Mouse (Mus musculus): ENCODE results near the gene Pik3r5. TPM values are rescaled to one million over a fixed set of nuclear protein-coding genes. Genes with fewer than 3 reads are reported as not detected.
A peak's percentile ranks its signal among the peaks of the same experiment; 100 is the strongest.

The Pik3r5 gene
- polyA plus RNA-seq, 1 experiment from 2014 or later = 0.26 TPM

DNA sequence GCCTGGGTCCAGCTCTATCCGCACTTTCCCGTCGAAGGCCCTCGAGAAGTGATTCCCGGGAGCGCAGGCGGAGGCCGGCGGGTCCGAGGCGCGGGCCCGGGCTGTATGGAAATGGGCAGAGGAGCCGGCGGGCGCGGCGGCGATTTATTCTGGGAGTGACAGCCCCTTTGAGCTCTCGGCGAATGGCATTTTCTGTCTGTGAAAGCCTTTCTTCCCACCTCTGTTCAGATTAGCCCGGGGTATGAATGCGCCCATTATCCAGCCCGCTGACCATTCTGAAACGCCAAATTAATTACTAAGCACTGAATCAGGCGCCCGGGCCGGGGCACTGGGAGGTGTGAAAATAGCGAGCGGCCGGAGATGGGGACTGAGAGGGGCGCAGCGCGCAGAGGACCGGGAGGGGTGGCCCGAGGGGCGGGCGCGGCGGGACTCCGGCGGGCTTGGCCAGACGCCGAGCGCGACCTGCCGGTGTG lies 32.3 kb upstream of the Pik3r5 start:
- peaks cover 17% of the 10 kb centered on the region for H3K4me1 ChIP-seq (ENCODE audit: control insufficient read depth, insufficient read depth, low read depth, low read length)
- H3K9ac ChIP-seq (ENCODE audit: low read depth, low read length) = peak overlapping the region; percentile 64
- no peaks in the 10 kb centered on the region for H3K36me3 ChIP-seq (ENCODE audit: control insufficient read depth, insufficient read depth, low read length)
- H3K9me3 ChIP-seq (ENCODE audit: control insufficient read depth, low read length) = no peaks in the 10 kb centered on the region
- 0% methylated on average over 25 of the region's 47 CpGs for WGBS
- H3K27me3 ChIP-seq (replicated peaks; ENCODE audit: control insufficient read depth, insufficient read depth, low read length) = peaks cover 33% of the 10 kb centered on the region
- peak overlapping the region; percentile 42; the same call in 1 of the 2 replicates for H3K27ac ChIP-seq (ENCODE audit: low read depth, low read length)
- H3K4me3 ChIP-seq (ENCODE audit: low read length) = peak overlapping the region; percentile 50
- H3K4me2 ChIP-seq (ENCODE audit: low read length) = peak overlapping the region; percentile 95
- peak; percentile 94 for ATAC-seq

- ATAC-seq = peak; percentile 77
- Histone ChIP-seq H3K36me3 (ENCODE audit: control insufficient read depth, insufficient read depth, low read length) (no peaks in the 10 kb centered on the region), H3K27me3 (replicated peaks; ENCODE audit: control insufficient read depth, insufficient read depth, low read length) (peaks cover 30% of the 10 kb centered on the region), H3K4me3 (ENCODE audit: low read length) (peak overlapping the region; percentile 50), H3K9ac (ENCODE audit: low read depth, low read length) (peak overlapping the region; percentile 64), H3K4me1 (ENCODE audit: control insufficient read depth, insufficient read depth, low read depth, low read length) (peaks cover 17% of the 10 kb centered on the region), H3K9me3 (ENCODE audit: control insufficient read depth, low read length) (no peaks in the 10 kb centered on the region), H3K4me2 (ENCODE audit: low read length) (peak overlapping the region; percentile 95), H3K27ac (ENCODE audit: low read depth, low read length) (peak overlapping the region; percentile 20; the same call in 1 of the 2 replicates)
- 1% methylated on average over 43 of the region's 57 CpGs for WGBS
Observed at GRCm38 (mm10) chr11:68400021-68400671, 31.8 kb upstream of the Pik3r5 start.

GRCm38 (mm10) chr11:68400727-68401219 lies 31.1 kb upstream of the Pik3r5 start, which contains the start of gene Ntn1:
TSS of gene Ntn1 (minus strand) at chr11:68400823.
- 6% methylated on average over 11 of the region's 11 CpGs for WGBS
- H3K36me3 ChIP-seq (ENCODE audit: control insufficient read depth, insufficient read depth, low read length) = no peaks in the 10 kb centered on the region
- peak within 1 kb of the TSS; percentile 50 for H3K4me3 ChIP-seq (ENCODE audit: low read length)
- no peak for ATAC-seq
- peak within 1 kb of the TSS; percentile 64 for H3K9ac ChIP-seq (ENCODE audit: low read depth, low read length)
- no peaks in the 10 kb centered on the region for H3K9me3 ChIP-seq (ENCODE audit: control insufficient read depth, low read length)
- H3K4me2 ChIP-seq (ENCODE audit: low read length) = peak within 1 kb of the TSS; percentile 95
- peaks cover 30% of the 10 kb centered on the region for H3K27me3 ChIP-seq (replicated peaks; ENCODE audit: control insufficient read depth, insufficient read depth, low read length)
- peaks cover 17% of the 10 kb centered on the region for H3K4me1 ChIP-seq (ENCODE audit: control insufficient read depth, insufficient read depth, low read depth, low read length)
- H3K27ac ChIP-seq (ENCODE audit: low read depth, low read length) = peak within 1 kb of the TSS; percentile 20; the same call in 1 of the 2 replicates

DNA sequence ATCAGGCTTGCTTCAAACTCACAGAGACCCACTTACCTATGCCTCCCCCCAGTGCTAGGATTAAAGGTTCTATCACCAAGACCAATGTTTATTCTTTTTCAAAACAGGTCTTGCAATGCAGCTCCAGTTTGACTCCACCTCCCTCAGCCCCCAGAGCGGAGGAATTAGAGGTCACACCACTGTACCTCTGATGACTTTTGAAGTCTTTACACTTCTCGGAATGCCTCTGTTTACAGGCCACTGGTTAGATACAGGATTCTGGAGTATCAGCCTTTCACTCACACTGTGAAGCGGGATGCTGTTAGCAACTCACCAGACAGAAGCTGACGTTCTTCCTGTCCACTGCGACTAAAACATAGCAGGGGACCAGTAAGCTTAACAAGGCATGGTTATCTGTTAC lies 30.5 kb upstream of the Pik3r5 start:
- Histone ChIP-seq H3K4me1 (ENCODE audit: control insufficient read depth, insufficient read depth, low read depth, low read length) (peaks cover 17% of the 10 kb centered on the region), H3K36me3 (ENCODE audit: control insufficient read depth, insufficient read depth, low read length) (no peaks in the 10 kb centered on the region), H3K27me3 (replicated peaks; ENCODE audit: control insufficient read depth, insufficient read depth, low read length) (peaks cover 30% of the 10 kb centered on the region), H3K4me3 (ENCODE audit: low read length) (no peak overlapping the region), H3K9me3 (ENCODE audit: control insufficient read depth, low read length) (no peaks in the 10 kb centered on the region), H3K4me2 (ENCODE audit: low read length) (no peak overlapping the region), H3K9ac (ENCODE audit: low read depth, low read length) (no peak overlapping the region), H3K27ac (ENCODE audit: low read depth, low read length) (no peak overlapping the region)
- ATAC-seq = no peak
- WGBS = 37% methylated on average over 5 of the region's 5 CpGs

GRCm38 (mm10) chr11:68404185-68404584 lies 27.7 kb upstream of the Pik3r5 start:
- Histone ChIP-seq H3K27me3 (replicated peaks; ENCODE audit: control insufficient read depth, insufficient read depth, low read length) (peaks cover 13% of the 10 kb centered on the region), H3K9ac (ENCODE audit: low read depth, low read length) (no peak overlapping the region), H3K27ac (ENCODE audit: low read depth, low read length) (no peak overlapping the region), H3K36me3 (ENCODE audit: control insufficient read depth, insufficient read depth, low read length) (no peaks in the 10 kb centered on the region), H3K4me2 (ENCODE audit: low read length) (no peak overlapping the region), H3K9me3 (ENCODE audit: control insufficient read depth, low read length) (no peaks in the 10 kb centered on the region), H3K4me1 (ENCODE audit: control insufficient read depth, insufficient read depth, low read depth, low read length) (peaks cover 17% of the 10 kb centered on the region), H3K4me3 (ENCODE audit: low read length) (no peak overlapping the region)
- WGBS = 73% methylated on average over 4 of the region's 4 CpGs
- no peak for ATAC-seq

- peaks cover 13% of the 10 kb centered on the region for H3K27me3 ChIP-seq (replicated peaks; ENCODE audit: control insufficient read depth, insufficient read depth, low read length)
- H3K36me3 ChIP-seq (ENCODE audit: control insufficient read depth, insufficient read depth, low read length) = no peaks in the 10 kb centered on the region
- H3K4me1 ChIP-seq (ENCODE audit: control insufficient read depth, insufficient read depth, low read depth, low read length) = peaks cover 3% of the 10 kb centered on the region
- WGBS = 90% methylated on average over 8 of the region's 8 CpGs
- H3K4me3 ChIP-seq (ENCODE audit: low read length) = no peak overlapping the region
- H3K4me2 ChIP-seq (ENCODE audit: low read length) = no peak overlapping the region
- H3K9ac ChIP-seq (ENCODE audit: low read depth, low read length) = no peak overlapping the region
- H3K27ac ChIP-seq (ENCODE audit: low read depth, low read length) = no peak overlapping the region
- H3K9me3 ChIP-seq (ENCODE audit: control insufficient read depth, low read length) = no peaks in the 10 kb centered on the region
- no peak for ATAC-seq
Observed at GRCm38 (mm10) chr11:68405576-68405975, 26.3 kb upstream of the Pik3r5 start.

- Histone ChIP-seq H3K27ac (ENCODE audit: low read depth, low read length) (no peak overlapping the region), H3K4me3 (ENCODE audit: low read length) (no peak overlapping the region), H3K27me3 (replicated peaks; ENCODE audit: control insufficient read depth, insufficient read depth, low read length) (no peaks in the 10 kb centered on the region), H3K9ac (ENCODE audit: low read depth, low read length) (no peak overlapping the region), H3K36me3 (ENCODE audit: control insufficient read depth, insufficient read depth, low read length) (no peaks in the 10 kb centered on the region), H3K4me2 (ENCODE audit: low read length) (no peak overlapping the region), H3K9me3 (ENCODE audit: control insufficient read depth, low read length) (no peaks in the 10 kb centered on the region), H3K4me1 (ENCODE audit: control insufficient read depth, insufficient read depth, low read depth, low read length) (no peaks in the 10 kb centered on the region)
- ATAC-seq = no peak
- 65% methylated on average over 11 of the region's 11 CpGs for WGBS
Observed at GRCm38 (mm10) chr11:68407266-68407926, 24.5 kb upstream of the Pik3r5 start.

GRCm38 (mm10) chr11:68408127-68408526 lies 23.8 kb upstream of the Pik3r5 start:
- Histone ChIP-seq H3K4me2 (ENCODE audit: low read length) (no peak overlapping the region), H3K27me3 (replicated peaks; ENCODE audit: control insufficient read depth, insufficient read depth, low read length) (no peaks in the 10 kb centered on the region), H3K36me3 (ENCODE audit: control insufficient read depth, insufficient read depth, low read length) (no peaks in the 10 kb centered on the region), H3K27ac (ENCODE audit: low read depth, low read length) (no peak overlapping the region), H3K9me3 (ENCODE audit: control insufficient read depth, low read length) (no peaks in the 10 kb centered on the region), H3K9ac (ENCODE audit: low read depth, low read length) (no peak overlapping the region), H3K4me1 (ENCODE audit: control insufficient read depth, insufficient read depth, low read depth, low read length) (no peaks in the 10 kb centered on the region), H3K4me3 (ENCODE audit: low read length) (no peak overlapping the region)
- ATAC-seq = peak; percentile 69
- 58% methylated on average over 2 of the region's 2 CpGs for WGBS

DNA sequence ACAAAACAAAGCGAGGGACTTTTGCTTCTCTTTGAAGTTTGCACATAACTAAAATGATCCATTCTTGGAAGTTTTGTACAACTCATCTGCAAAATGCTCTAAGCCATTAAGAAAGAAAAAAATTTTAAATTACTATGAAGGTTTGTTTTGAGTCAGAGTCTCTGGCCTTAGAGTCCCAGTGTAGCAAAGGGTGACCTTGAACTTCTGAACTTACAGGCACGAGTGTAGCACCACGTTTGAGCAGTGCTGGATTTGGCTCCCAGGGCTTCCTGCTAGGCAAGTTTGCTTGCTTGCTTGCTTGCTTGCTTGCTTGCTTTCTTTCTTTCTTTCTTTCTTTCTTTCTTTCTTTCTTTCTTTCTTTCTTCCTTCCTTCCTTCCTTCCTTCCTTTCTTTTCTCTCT lies 14.9 kb upstream of the Pik3r5 start:
- no peak overlapping the region for H3K4me2 ChIP-seq (ENCODE audit: low read length)
- H3K36me3 ChIP-seq (ENCODE audit: control insufficient read depth, insufficient read depth, low read length) = no peaks in the 10 kb centered on the region
- H3K4me3 ChIP-seq (ENCODE audit: low read length) = no peak overlapping the region
- H3K27me3 ChIP-seq (replicated peaks; ENCODE audit: control insufficient read depth, insufficient read depth, low read length) = no peaks in the 10 kb centered on the region
- no peak for ATAC-seq
- WGBS = 58% methylated on average over 3 of the region's 3 CpGs
- H3K27ac ChIP-seq (ENCODE audit: low read depth, low read length) = no peak overlapping the region
- H3K9me3 ChIP-seq (ENCODE audit: control insufficient read depth, low read length) = peaks cover 6% of the 10 kb centered on the region; the same call in 1 of the 2 replicates
- H3K9ac ChIP-seq (ENCODE audit: low read depth, low read length) = no peak overlapping the region
- no peaks in the 10 kb centered on the region for H3K4me1 ChIP-seq (ENCODE audit: control insufficient read depth, insufficient read depth, low read depth, low read length)

All from hindbrain, embryonic 16.5 days (tissue).